Mouse (Mus musculus): ENCODE data around the gene Rpl36a.

GRCm38 (mm10) chrX:134577896-134578295 is 7.6 kb upstream of the Rpl36a start:
- no peak for TF ChIP-seq CTCF (IDR thresholded peaks at IDR 0.05; ENCODE audit: borderline replicate concordance, control insufficient read depth, extremely low read depth, insufficient read depth, low read length, poor library complexity)
- no peak for TF ChIP-seq POLR2A (IDR thresholded peaks at IDR 0.05; ENCODE audit: control insufficient read depth, extremely low read depth, insufficient read depth, low read length, poor library complexity)

Data from thymus, adult 2 months (tissue).